Mouse (Mus musculus): ENCODE data around the gene Mmd. TPM values are rescaled to one million over a fixed set of nuclear protein-coding genes. Genes with fewer than 3 reads are reported as not detected.

Gene Mmd
- polyA plus RNA-seq, 1 experiment from 2014 or later = 47.5 TPM

GRCm38 (mm10) chr11:90283601-90284000 lies 34.3 kb downstream of the Mmd start:
- no peaks in the 10 kb centered on the region for H3K9me3 ChIP-seq (replicated peaks; ENCODE audit: control insufficient read depth, low read length)
- no peak overlapping the region for H3K4me3 ChIP-seq (replicated peaks; ENCODE audit: low read length)
- H3K9ac ChIP-seq (ENCODE audit: low read length) = no peak overlapping the region
- H3K4me1 ChIP-seq (ENCODE audit: control insufficient read depth, insufficient read depth, low read length) = no peaks in the 10 kb centered on the region
- H3K27ac ChIP-seq (ENCODE audit: low read length) = no peak overlapping the region
- WGBS = 78% methylated on average over 6 of the region's 6 CpGs
- no peak for ATAC-seq (ENCODE audit: insufficient read depth, low FRiP score)
- no peaks in the 10 kb centered on the region for H3K36me3 ChIP-seq (ENCODE audit: control insufficient read depth, insufficient read depth, low read length)
- 0 out of 2 replicates have a peak, but pooled peaks cover 3% of the 10 kb centered on the region for H3K27me3 ChIP-seq (ENCODE audit: control insufficient read depth, insufficient read depth, low read length)
- H3K4me2 ChIP-seq (ENCODE audit: low read depth, low read length) = no peak overlapping the region

GRCm38 (mm10) chr11:90284079-90284478 lies 34.8 kb downstream of the Mmd start:
- no peak overlapping the region for H3K27ac ChIP-seq (ENCODE audit: low read length)
- 52% methylated on average over 2 of the region's 2 CpGs for WGBS
- H3K9me3 ChIP-seq (replicated peaks; ENCODE audit: control insufficient read depth, low read length) = no peaks in the 10 kb centered on the region
- no peak overlapping the region for H3K4me2 ChIP-seq (ENCODE audit: low read depth, low read length)
- H3K4me3 ChIP-seq (replicated peaks; ENCODE audit: low read length) = no peak overlapping the region
- H3K9ac ChIP-seq (ENCODE audit: low read length) = no peak overlapping the region
- H3K27me3 ChIP-seq (ENCODE audit: control insufficient read depth, insufficient read depth, low read length) = 0 out of 2 replicates have a peak, but pooled peaks cover 3% of the 10 kb centered on the region
- H3K4me1 ChIP-seq (ENCODE audit: control insufficient read depth, insufficient read depth, low read length) = no peaks in the 10 kb centered on the region
- ATAC-seq (ENCODE audit: insufficient read depth, low FRiP score) = no peak
- H3K36me3 ChIP-seq (ENCODE audit: control insufficient read depth, insufficient read depth, low read length) = no peaks in the 10 kb centered on the region

- no peak for ATAC-seq (ENCODE audit: insufficient read depth, low FRiP score)
- Histone ChIP-seq H3K27ac (ENCODE audit: low read length) (no peak overlapping the region), H3K27me3 (ENCODE audit: control insufficient read depth, insufficient read depth, low read length) (0 out of 2 replicates have a peak, but pooled peaks cover 3% of the 10 kb centered on the region), H3K9me3 (replicated peaks; ENCODE audit: control insufficient read depth, low read length) (no peaks in the 10 kb centered on the region), H3K4me3 (replicated peaks; ENCODE audit: low read length) (no peak overlapping the region), H3K4me1 (ENCODE audit: control insufficient read depth, insufficient read depth, low read length) (no peaks in the 10 kb centered on the region), H3K9ac (ENCODE audit: low read length) (no peak overlapping the region), H3K36me3 (ENCODE audit: control insufficient read depth, insufficient read depth, low read length) (no peaks in the 10 kb centered on the region), H3K4me2 (ENCODE audit: low read depth, low read length) (no peak overlapping the region)
- WGBS = 35% methylated on average over 4 of the region's 4 CpGs
Measured at GRCm38 (mm10) chr11:90284623-90285022, 35.4 kb downstream of the Mmd start.

GRCm38 (mm10) chr11:90286550-90287154 lies 37.4 kb downstream of the Mmd start:
- Histone ChIP-seq H3K4me2 (ENCODE audit: low read depth, low read length) (no peak overlapping the region), H3K4me3 (replicated peaks; ENCODE audit: low read length) (no peak overlapping the region), H3K4me1 (ENCODE audit: control insufficient read depth, insufficient read depth, low read length) (no peaks in the 10 kb centered on the region), H3K9me3 (replicated peaks; ENCODE audit: control insufficient read depth, low read length) (no peaks in the 10 kb centered on the region), H3K36me3 (ENCODE audit: control insufficient read depth, insufficient read depth, low read length) (no peaks in the 10 kb centered on the region), H3K9ac (ENCODE audit: low read length) (no peak overlapping the region), H3K27ac (ENCODE audit: low read length) (no peak overlapping the region), H3K27me3 (ENCODE audit: control insufficient read depth, insufficient read depth, low read length) (0 out of 2 replicates have a peak, but pooled peaks cover 3% of the 10 kb centered on the region)
- 82% methylated on average over 6 of the region's 6 CpGs for WGBS
- ATAC-seq (ENCODE audit: insufficient read depth, low FRiP score) = no peak

- no peaks in the 10 kb centered on the region for H3K9me3 ChIP-seq (replicated peaks; ENCODE audit: control insufficient read depth, low read length)
- no peaks in the 10 kb centered on the region for H3K4me1 ChIP-seq (ENCODE audit: control insufficient read depth, insufficient read depth, low read length)
- no peak overlapping the region for H3K27ac ChIP-seq (ENCODE audit: low read length)
- no peak overlapping the region for H3K9ac ChIP-seq (ENCODE audit: low read length)
- 71% methylated on average over 4 of the region's 4 CpGs for WGBS
- no peak overlapping the region for H3K4me3 ChIP-seq (replicated peaks; ENCODE audit: low read length)
- no peak overlapping the region for H3K4me2 ChIP-seq (ENCODE audit: low read depth, low read length)
- H3K27me3 ChIP-seq (ENCODE audit: control insufficient read depth, insufficient read depth, low read length) = no peaks in the 10 kb centered on the region
- no peak for ATAC-seq (ENCODE audit: insufficient read depth, low FRiP score)
- H3K36me3 ChIP-seq (ENCODE audit: control insufficient read depth, insufficient read depth, low read length) = no peaks in the 10 kb centered on the region
Measured at GRCm38 (mm10) chr11:90291156-90291555, 41.9 kb downstream of the Mmd start.

GRCm38 (mm10) chr11:90292766-90293165 lies 43.5 kb downstream of the Mmd start:
- H3K4me1 ChIP-seq (ENCODE audit: control insufficient read depth, insufficient read depth, low read length) = no peaks in the 10 kb centered on the region
- H3K4me2 ChIP-seq (ENCODE audit: low read depth, low read length) = no peak overlapping the region
- no peak overlapping the region for H3K9ac ChIP-seq (ENCODE audit: low read length)
- no peaks in the 10 kb centered on the region for H3K27me3 ChIP-seq (ENCODE audit: control insufficient read depth, insufficient read depth, low read length)
- H3K36me3 ChIP-seq (ENCODE audit: control insufficient read depth, insufficient read depth, low read length) = no peaks in the 10 kb centered on the region
- no peaks in the 10 kb centered on the region for H3K9me3 ChIP-seq (replicated peaks; ENCODE audit: control insufficient read depth, low read length)
- no peak for ATAC-seq (ENCODE audit: insufficient read depth, low FRiP score)
- no peak overlapping the region for H3K27ac ChIP-seq (ENCODE audit: low read length)
- H3K4me3 ChIP-seq (replicated peaks; ENCODE audit: low read length) = no peak overlapping the region

- Histone ChIP-seq H3K9ac (ENCODE audit: low read length) (no peak overlapping the region), H3K4me2 (ENCODE audit: low read depth, low read length) (no peak overlapping the region), H3K4me3 (replicated peaks; ENCODE audit: low read length) (no peak overlapping the region), H3K36me3 (ENCODE audit: control insufficient read depth, insufficient read depth, low read length) (no peaks in the 10 kb centered on the region), H3K27me3 (ENCODE audit: control insufficient read depth, insufficient read depth, low read length) (no peaks in the 10 kb centered on the region), H3K27ac (ENCODE audit: low read length) (no peak overlapping the region), H3K9me3 (replicated peaks; ENCODE audit: control insufficient read depth, low read length) (no peaks in the 10 kb centered on the region), H3K4me1 (ENCODE audit: control insufficient read depth, insufficient read depth, low read length) (no peaks in the 10 kb centered on the region)
- 92% methylated on average over 2 of the region's 2 CpGs for WGBS
- ATAC-seq (ENCODE audit: insufficient read depth, low FRiP score) = no peak
Measured at GRCm38 (mm10) chr11:90294622-90295021, 45.4 kb downstream of the Mmd start.

- no peak overlapping the region for H3K4me2 ChIP-seq (ENCODE audit: low read depth, low read length)
- 85% methylated on average over 5 of the region's 5 CpGs for WGBS
- H3K9me3 ChIP-seq (replicated peaks; ENCODE audit: control insufficient read depth, low read length) = no peaks in the 10 kb centered on the region
- H3K27me3 ChIP-seq (ENCODE audit: control insufficient read depth, insufficient read depth, low read length) = no peaks in the 10 kb centered on the region
- no peak overlapping the region for H3K9ac ChIP-seq (ENCODE audit: low read length)
- no peaks in the 10 kb centered on the region for H3K36me3 ChIP-seq (ENCODE audit: control insufficient read depth, insufficient read depth, low read length)
- H3K4me1 ChIP-seq (ENCODE audit: control insufficient read depth, insufficient read depth, low read length) = no peaks in the 10 kb centered on the region
- no peak overlapping the region for H3K4me3 ChIP-seq (replicated peaks; ENCODE audit: low read length)
- H3K27ac ChIP-seq (ENCODE audit: low read length) = no peak overlapping the region
- no peak for ATAC-seq (ENCODE audit: insufficient read depth, low FRiP score)
Measured at GRCm38 (mm10) chr11:90306067-90306466, 56.8 kb downstream of the Mmd start.

- H3K36me3 ChIP-seq (ENCODE audit: control insufficient read depth, insufficient read depth, low read length) = no peaks in the 10 kb centered on the region
- H3K4me3 ChIP-seq (replicated peaks; ENCODE audit: low read length) = no peak overlapping the region
- 57% methylated on average over 6 of the region's 6 CpGs for WGBS
- H3K4me2 ChIP-seq (ENCODE audit: low read depth, low read length) = no peak overlapping the region
- H3K9ac ChIP-seq (ENCODE audit: low read length) = no peak overlapping the region
- no peaks in the 10 kb centered on the region for H3K27me3 ChIP-seq (ENCODE audit: control insufficient read depth, insufficient read depth, low read length)
- no peak overlapping the region for H3K27ac ChIP-seq (ENCODE audit: low read length)
- H3K4me1 ChIP-seq (ENCODE audit: control insufficient read depth, insufficient read depth, low read length) = no peaks in the 10 kb centered on the region
- no peak for ATAC-seq (ENCODE audit: insufficient read depth, low FRiP score)
- no peaks in the 10 kb centered on the region for H3K9me3 ChIP-seq (replicated peaks; ENCODE audit: control insufficient read depth, low read length)
Measured at GRCm38 (mm10) chr11:90306993-90307392, 57.7 kb downstream of the Mmd start.

Measured in stomach, embryonic 16.5 days (tissue).